In genomic region chr2:70127351-70128148, GRCm38 (mm10) we compare ENCODE assay signal across 8 mouse cellular contexts.
DNase-seq lines count a peak whose midpoint lies in the region; ATAC-seq and TF ChIP-seq lines count a peak whose summit lies in the region.

No protein-coding gene starts in this region.

- DNase-seq in heart, postnatal 14 days: no peak
- peak; percentile 70 for DNase-seq in CH12.LX (ENCODE audit: extremely low read depth)
- DNase-seq in forebrain, postnatal 0 days: peak; percentile 83
- DNase-seq in gastrocnemius, adult 18-20 months (ENCODE audit: low spot score): no peak
- DNase-seq in cerebellum, adult 11 months: no peak
- DNase-seq in spleen, postnatal 36 days (ENCODE audit: low spot score in 2 of 2): no peak

- 13% methylated on average over 21 of the region's 21 CpGs for WGBS in heart, embryonic 13.5 days
- WGBS in forebrain, postnatal 0 days: 3% methylated on average over 21 of the region's 21 CpGs
- 4% methylated on average over 21 of the region's 21 CpGs for WGBS in midbrain, embryonic 15.5 days

- TF ChIP-seq RAD21 in CH12.LX (IDR thresholded peaks at IDR 0.05; ENCODE audit: low read depth, low read length): no peak

- no peaks in the 10 kb centered on the region for H3K9me3 ChIP-seq in heart, embryonic 13.5 days
- no peaks in the 10 kb centered on the region for H3K9me3 ChIP-seq in CH12.LX (replicated peaks; ENCODE audit: low read length)
- no peaks in the 10 kb centered on the region for H3K9me3 ChIP-seq in forebrain, postnatal 0 days (ENCODE audit: low read length)
- no peaks in the 10 kb centered on the region for H3K9me3 ChIP-seq in midbrain, embryonic 15.5 days

- no peak for TF ChIP-seq EP300 in CH12.LX (IDR thresholded peaks at IDR 0.05; ENCODE audit: low read length)

- peaks cover 7% of the 10 kb centered on the region for H3K4me1 ChIP-seq in heart, embryonic 13.5 days
- peaks cover 0 to 55% of the 10 kb centered on the region in 2 experiments; a peak in 3 of 4 replicates for H3K4me1 ChIP-seq in CH12.LX (ENCODE audit: control insufficient read depth in 1 of 2, insufficient read depth in 2 of 2)
- no peaks in the 10 kb centered on the region; the same call in 1 of the 2 replicates for H3K4me1 ChIP-seq in forebrain, postnatal 0 days (ENCODE audit: insufficient read depth)
- H3K4me1 ChIP-seq in midbrain, embryonic 15.5 days: peaks cover 25% of the 10 kb centered on the region

- H3K27me3 ChIP-seq in heart, embryonic 13.5 days (replicated peaks): peaks cover 67% of the 10 kb centered on the region
- no peaks in the 10 kb centered on the region for H3K27me3 ChIP-seq in CH12.LX (replicated peaks)
- H3K27me3 ChIP-seq in forebrain, postnatal 0 days (ENCODE audit: insufficient read depth, low read length): no peaks in the 10 kb centered on the region
- H3K27me3 ChIP-seq in midbrain, embryonic 15.5 days (replicated peaks): no peaks in the 10 kb centered on the region

- in situ Hi-C loops in CH12.LX (cut with MboI; ENCODE audit: low pct_ligation_motif_present, low pct_unique_long_range_greater_than_20kb, low sequenced_read_pairs): loop anchor here (25.0 kb wide), 1 partner anchor 435 kb away; the partner anchor contains the start of gene Gad1

- no peak for TF ChIP-seq CTCF in CH12.LX (conservative IDR thresholded peaks at IDR 0.05 in 1 of 2, IDR thresholded peaks at IDR 0.05 in 1 of 2; ENCODE audit: low read depth in 2 of 2, low read length in 2 of 2)
- no peak for TF ChIP-seq CTCF in forebrain, postnatal 0 days (IDR thresholded peaks at IDR 0.05; ENCODE audit: low read depth)

- no peak for TF ChIP-seq POLR2A in CH12.LX (IDR thresholded peaks at IDR 0.05; ENCODE audit: low read depth, low read length)

- H3K36me3 ChIP-seq in heart, embryonic 13.5 days: no peaks in the 10 kb centered on the region
- no peaks in the 10 kb centered on the region for H3K36me3 ChIP-seq in CH12.LX (replicated peaks in 1 of 2; ENCODE audit: control insufficient read depth in 1 of 2, insufficient read depth in 1 of 2, low read length in 1 of 2)
- no peaks in the 10 kb centered on the region for H3K36me3 ChIP-seq in forebrain, postnatal 0 days (ENCODE audit: insufficient read depth)
- H3K36me3 ChIP-seq in midbrain, embryonic 15.5 days (replicated peaks): no peaks in the 10 kb centered on the region

- intact Hi-C loops in heart, postnatal 14 days (cut with DNase I): loop anchor here (2.0 kb wide), 1 partner anchor 97 kb away; no protein-coding TSS in a partner anchor

- ATAC-seq in heart, embryonic 13.5 days (ENCODE audit: extremely low read depth, insufficient number of reproducible peaks, low FRiP score, low TSS enrichment): no peak
- peak; percentile 74 for ATAC-seq in forebrain, postnatal 0 days
- ATAC-seq in midbrain, embryonic 15.5 days (replicated peaks): peak; percentile 75

- no peak overlapping the region for H3K4me3 ChIP-seq in heart, embryonic 13.5 days
- no peak overlapping the region for H3K4me3 ChIP-seq in CH12.LX (replicated peaks in 1 of 3; ENCODE audit: low read depth in 2 of 3, low read length in 2 of 3, poor library complexity in 1 of 3)
- no peak overlapping the region for H3K4me3 ChIP-seq in forebrain, postnatal 0 days (ENCODE audit: low read depth, low read length)
- peak overlapping the region; percentile 12; the same call in 1 of the 2 replicates for H3K4me3 ChIP-seq in midbrain, embryonic 15.5 days

- no peaks in the 10 kb centered on the region for H3K79me2 ChIP-seq in CH12.LX (replicated peaks; ENCODE audit: control insufficient read depth, extremely low read depth, insufficient read depth, poor library complexity, severe bottlenecking)

- peak overlapping the region; percentile 53 for H3K4me2 ChIP-seq in heart, embryonic 13.5 days
- H3K4me2 ChIP-seq in CH12.LX (ENCODE audit: insufficient read depth, low read depth, poor library complexity, severe bottlenecking): peak overlapping the region; percentile 78
- peak overlapping the region; percentile 44 for H3K4me2 ChIP-seq in forebrain, postnatal 0 days (ENCODE audit: low read depth)
- peak overlapping the region; percentile 44 for H3K4me2 ChIP-seq in midbrain, embryonic 15.5 days

- H3K9ac ChIP-seq in heart, embryonic 13.5 days: peak overlapping the region; percentile 40; the same call in 1 of the 2 replicates
- no peak overlapping the region for H3K9ac ChIP-seq in CH12.LX (ENCODE audit: insufficient read depth, low read depth)
- H3K9ac ChIP-seq in forebrain, postnatal 0 days: 0 out of 2 replicates have a peak overlapping the region, but pooled peaks have one; percentile 19
- no peak overlapping the region for H3K9ac ChIP-seq in midbrain, embryonic 15.5 days

- no peak overlapping the region for H3K27ac ChIP-seq in heart, embryonic 13.5 days (replicated peaks)
- no peak overlapping the region for H3K27ac ChIP-seq in CH12.LX (ENCODE audit: insufficient read depth, low read depth)
- H3K27ac ChIP-seq in forebrain, postnatal 0 days (ENCODE audit: low read depth, low read length): peak overlapping the region; percentile 84
- peak overlapping the region; percentile 67 for H3K27ac ChIP-seq in midbrain, embryonic 15.5 days

- dilution Hi-C loops in CH12.LX (cut with MboI; ENCODE audit: extremely low pct_ligation_motif_present, extremely low pct_unique_long_range_greater_than_20kb, low sequenced_read_pairs): no loop called here

TF ChIP-seq in CH12.LX, 34 proteins besides CTCF, POLR2A, EP300 and RAD21:
- peak; percentile 63; the same call in 1 of the 2 replicates for TF ChIP-seq MAX (IDR thresholded peaks at IDR 0.05; ENCODE audit: low read length)
- TF ChIP-seq NRF1 (IDR thresholded peaks at IDR 0.05; ENCODE audit: low read depth, low read length): no peak
- TF ChIP-seq SMC3 (IDR thresholded peaks at IDR 0.05; ENCODE audit: low read depth, low read length): no peak
- peak; percentile 99 for TF ChIP-seq BHLHE40 (IDR thresholded peaks at IDR 0.05; ENCODE audit: low read depth, low read length)
- no peak for TF ChIP-seq PAX5 (IDR thresholded peaks at IDR 0.05; ENCODE audit: low read length)
- no peak for TF ChIP-seq POLR2AphosphoS2 (IDR thresholded peaks at IDR 0.05; ENCODE audit: low read depth, low read length)
- TF ChIP-seq MXI1 (IDR thresholded peaks at IDR 0.05; ENCODE audit: low read depth, low read length): peak; percentile 77
- TF ChIP-seq MYC (IDR thresholded peaks at IDR 0.05; ENCODE audit: low read depth, low read length): peak; percentile 59; the same call in 1 of the 2 replicates
- peak; percentile 49 for TF ChIP-seq ETS1 (conservative IDR thresholded peaks at IDR 0.05; ENCODE audit: low read depth, low read length)
- no peak for TF ChIP-seq MAFK (IDR thresholded peaks at IDR 0.05; ENCODE audit: insufficient replicate concordance, low read length)
- TF ChIP-seq RCOR1 (conservative IDR thresholded peaks at IDR 0.05; ENCODE audit: low read depth, low read length): no peak
- TF ChIP-seq HCFC1 (IDR thresholded peaks at IDR 0.05; ENCODE audit: low read depth, low read length): no peak
- TF ChIP-seq ELF1 (IDR thresholded peaks at IDR 0.05; ENCODE audit: low read depth, low read length): no peak; the same call in none of the 2 replicates

Comparison
In these comparisons a context has a peak if more than half of its experiments do, and no peak if none do; other contexts are left out.
1. H3K27ac ChIP-seq: peak in forebrain, postnatal 0 days (single experiment) and midbrain, embryonic 15.5 days (single experiment); none in heart, embryonic 13.5 days (single experiment) and CH12.LX (single experiment).
2. H3K9ac ChIP-seq: peak in heart, embryonic 13.5 days (single experiment) and forebrain, postnatal 0 days (single experiment); none in CH12.LX (single experiment) and midbrain, embryonic 15.5 days (single experiment).
3. DNase-seq: peak in CH12.LX (single experiment) and forebrain, postnatal 0 days (single experiment); none in heart, postnatal 14 days (0 of 2), gastrocnemius, adult 18-20 months (single experiment), cerebellum, adult 11 months (single experiment) and spleen, postnatal 36 days (0 of 2).
4. Peak in every context shown above with its lines, with median percentiles within 50 percentile points of each other: H3K4me2 ChIP-seq.